Mouse (Mus musculus) C2C12 (cell line): ENCODE measurements around the gene Ppp3r1. TPM values are rescaled to one million over a fixed set of nuclear protein-coding genes. Genes with fewer than 3 reads are reported as not detected.
A peak's percentile ranks its signal among the peaks of the same experiment; 100 is the strongest.

Source experiments
- H3K27me3 ChIP-seq: one replicate; pipeline ENCODE4 v1.6.1; 2011; ENCODE audit not compliant: control insufficient read depth, insufficient read depth, insufficient read length
- H3K36me3 ChIP-seq: one replicate; pipeline ENCODE4 v1.6.1; 2011; ENCODE audit not compliant: control insufficient read depth, insufficient read depth
- H3K4me3 ChIP-seq: one replicate; pipeline ENCODE4 v1.5.1; 2011; ENCODE audit warnings: mild to moderate bottlenecking, control low read depth; ENCODE audit not compliant: poor library complexity, insufficient read depth, severe bottlenecking
- H3K79me2 ChIP-seq: one replicate; pipeline ENCODE4 v1.6.1; 2011; ENCODE audit not compliant: control insufficient read depth, insufficient read depth
- H3K79me3 ChIP-seq: one replicate; pipeline ENCODE4 v1.6.1; 2011; ENCODE audit warnings: low read depth, control low read depth
- H3ac ChIP-seq: one replicate; pipeline ENCODE3; 2011; ENCODE audit warnings: low read depth; ENCODE audit not compliant: control insufficient read depth, insufficient read length
- CEBPB ChIP-seq: IDR thresholded peaks from one replicate; pipeline ENCODE4 v1.6.1; 2011; ENCODE audit warnings: low read depth, mild to moderate bottlenecking, control low read depth, moderate library complexity
- CTCF ChIP-seq: IDR thresholded peaks from one replicate; pipeline ENCODE4 v1.5.1; 2011; ENCODE audit not compliant: control insufficient read depth, insufficient read depth, insufficient read length
- FOSL1 ChIP-seq: IDR thresholded peaks from one replicate; pipeline ENCODE4 v1.8.0; 2011; ENCODE audit warnings: mild to moderate bottlenecking, low read length; ENCODE audit not compliant: poor library complexity, insufficient read depth, severe bottlenecking
- MAX ChIP-seq: IDR thresholded peaks from one replicate; pipeline ENCODE4 v1.6.1; 2011; ENCODE audit warnings: mild to moderate bottlenecking, control low read depth
- MYOD1 ChIP-seq: IDR thresholded peaks from one replicate; pipeline ENCODE4 v1.6.1; 2011; ENCODE audit warnings: low read depth; ENCODE audit not compliant: control insufficient read depth, insufficient read length
- MYOG ChIP-seq: IDR thresholded peaks from one replicate; pipeline ENCODE4 v1.6.1; 2011; ENCODE audit not compliant: control insufficient read depth, insufficient read length; ENCODE audit errors: extremely low read depth
- USF1 ChIP-seq: IDR thresholded peaks from one replicate; pipeline ENCODE4 v1.6.1; 2011; ENCODE audit warnings: low read depth, mild to moderate bottlenecking, control low read depth, moderate library complexity
- polyA plus RNA-seq: library from polyadenylated mRNA; unstranded; fragments of >200 nt; fragmentation: generic; extraction: Trizol; gene quantifications from one replicate; pipeline ENCODE4 v1.2.1, GENCODE M21; 2012; ENCODE audit warnings: missing spikeins

Ppp3r1 gene
- polyA plus RNA-seq, 1 experiment, result 34.6 TPM

GRCm38 (mm10) chr11:17211258-17212140 is 52.4 kb downstream of the Ppp3r1 start, which contains the start of gene Pno1:
Gene Pno1 (minus strand): TSS chr11:17211568.
- peaks cover 31% of the 10 kb centered on the region for H3K36me3 ChIP-seq
- TF ChIP-seq CTCF, result no peak
- peak; percentile 75 for TF ChIP-seq USF1
- TF ChIP-seq MYOG, result no peak
- peak; percentile 100 for TF ChIP-seq MAX
- TF ChIP-seq MYOD1, result no peak
- H3ac ChIP-seq, result peak within 1 kb of the TSS; percentile 94
- peaks cover 78% of the 10 kb centered on the region for H3K79me2 ChIP-seq
- peaks cover 34% of the 10 kb centered on the region for H3K79me3 ChIP-seq
- peak within 1 kb of the TSS; percentile 84 for H3K4me3 ChIP-seq
- no peaks in the 10 kb centered on the region for H3K27me3 ChIP-seq

- H3K4me3 ChIP-seq, result peak overlapping the region; percentile 84
- H3K79me3 ChIP-seq, result peaks cover 33% of the 10 kb centered on the region
- peaks cover 25% of the 10 kb centered on the region for H3K36me3 ChIP-seq
- TF ChIP-seq FOSL1 (no peak), MAX (no peak), MYOG (no peak), MYOD1 (no peak), CEBPB (no peak), USF1 (no peak), CTCF (no peak)
- H3K27me3 ChIP-seq, result no peaks in the 10 kb centered on the region
- peak overlapping the region; percentile 87 for H3ac ChIP-seq
- peaks cover 72% of the 10 kb centered on the region for H3K79me2 ChIP-seq
Measured at GRCm38 (mm10) chr11:17212141-17212495, 53.1 kb downstream of the Ppp3r1 start.

- no peak overlapping the region for H3ac ChIP-seq
- H3K79me2 ChIP-seq, result peaks cover 63% of the 10 kb centered on the region
- no peaks in the 10 kb centered on the region for H3K27me3 ChIP-seq
- H3K36me3 ChIP-seq, result peaks cover 16% of the 10 kb centered on the region
- no peak overlapping the region for H3K4me3 ChIP-seq
- peaks cover 32% of the 10 kb centered on the region for H3K79me3 ChIP-seq
- no peak for TF ChIP-seq FOSL1
- TF ChIP-seq CTCF, result no peak
- TF ChIP-seq USF1, result no peak
- TF ChIP-seq MYOD1, result no peak
- no peak for TF ChIP-seq MAX
- TF ChIP-seq CEBPB, result no peak
- TF ChIP-seq MYOG, result no peak
Measured at GRCm38 (mm10) chr11:17212903-17213509, 53.9 kb downstream of the Ppp3r1 start.

GRCm38 (mm10) chr11:17215475-17215874 is 56.4 kb downstream of the Ppp3r1 start:
- Histone ChIP-seq H3K36me3 (peaks cover under 1% of the 10 kb centered on the region), H3K4me3 (no peak overlapping the region), H3K79me3 (peaks cover 14% of the 10 kb centered on the region), H3K27me3 (no peaks in the 10 kb centered on the region), H3ac (no peak overlapping the region), H3K79me2 (peaks cover 38% of the 10 kb centered on the region)
- TF ChIP-seq MAX (no peak), MYOG (no peak), MYOD1 (no peak), USF1 (no peak), FOSL1 (no peak), CTCF (no peak), CEBPB (no peak)

GRCm38 (mm10) chr11:17221126-17221525 is 62.1 kb downstream of the Ppp3r1 start:
- no peaks in the 10 kb centered on the region for H3K79me2 ChIP-seq
- no peak overlapping the region for H3K4me3 ChIP-seq
- H3ac ChIP-seq, result no peak overlapping the region
- no peaks in the 10 kb centered on the region for H3K79me3 ChIP-seq
- H3K27me3 ChIP-seq, result no peaks in the 10 kb centered on the region
- peaks cover 20% of the 10 kb centered on the region for H3K36me3 ChIP-seq
- TF ChIP-seq USF1 (no peak), FOSL1 (no peak), MAX (no peak), MYOD1 (no peak), CTCF (no peak), MYOG (no peak), CEBPB (no peak)

GRCm38 (mm10) chr11:17232792-17233191 is 73.7 kb downstream of the Ppp3r1 start:
- H3K36me3 ChIP-seq, result peaks cover 26% of the 10 kb centered on the region
- TF ChIP-seq MYOD1 (no peak), MYOG (no peak), CTCF (no peak), FOSL1 (no peak), MAX (no peak), CEBPB (no peak)

More at GRCm38 (mm10) chr11:17232792-17233191, 73.7 kb downstream of the Ppp3r1 start:
- H3K79me2 ChIP-seq, result no peaks in the 10 kb centered on the region
- H3ac ChIP-seq, result no peak overlapping the region
- H3K27me3 ChIP-seq, result no peaks in the 10 kb centered on the region
- H3K4me3 ChIP-seq, result no peak overlapping the region
- H3K79me3 ChIP-seq, result no peaks in the 10 kb centered on the region
